Mouse (Mus musculus) R1 (cell line): Measurements from ENCODE around the gene Rom1.

Source experiments
- DNase-seq: peaks from one replicate; pipeline ENCODE4 v3.0.0-alpha.2; 2018; ENCODE audit warnings: low read depth, low spot score

Rom1 gene

DNA sequence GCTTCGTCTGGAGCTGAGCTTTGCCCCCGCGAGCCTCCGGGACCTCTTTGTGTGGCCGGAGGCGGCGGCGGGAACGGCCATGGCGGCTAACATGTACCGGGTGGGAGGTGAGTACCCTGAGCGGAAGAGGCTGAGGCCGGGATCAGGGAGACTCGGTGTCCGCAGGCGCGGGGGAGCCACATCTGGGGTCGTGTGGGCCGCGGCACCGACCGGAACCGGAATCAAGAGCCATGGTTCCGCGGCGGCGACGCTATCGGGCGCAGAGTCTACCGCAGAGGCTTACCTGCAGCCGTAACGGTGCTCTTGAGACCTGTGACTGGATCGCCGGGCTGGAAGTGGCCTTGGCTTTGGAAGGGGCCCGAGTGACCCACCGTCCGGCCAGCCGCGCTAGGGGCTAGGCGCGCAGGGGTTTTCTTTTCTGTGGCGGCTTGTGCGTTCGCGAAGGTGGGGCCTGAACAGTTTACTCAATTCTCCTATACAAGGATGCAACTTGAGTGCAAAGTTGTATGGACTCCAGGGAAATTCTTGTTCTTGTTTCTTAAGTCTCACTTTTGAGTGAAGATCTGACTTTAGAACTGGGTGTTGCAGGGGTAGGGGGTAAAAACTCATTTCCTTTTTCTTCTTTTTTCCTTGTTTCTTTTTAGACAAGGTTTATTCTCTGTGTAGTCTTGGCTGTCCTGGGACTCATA lies 13.3 kb upstream of the Rom1 start:
- DNase-seq = peak; percentile 52

- DNase-seq = peak; percentile 97
Measured at GRCm38 (mm10) chr19:8941515-8942217, 12.5 kb upstream of the Rom1 start, which contains the start of gene Mta2. Mta2 (plus strand) TSS chr19:8941875.

GRCm38 (mm10) chr19:8941136-8941514 lies 12.0 kb upstream of the Rom1 start:
- no peak for DNase-seq

GRCm38 (mm10) chr19:8940526-8941133 lies 11.5 kb upstream of the Rom1 start:
- DNase-seq = peak; percentile 42

- no peak for DNase-seq
Measured at GRCm38 (mm10) chr19:8936736-8937135, 7.6 kb upstream of the Rom1 start.

DNA sequence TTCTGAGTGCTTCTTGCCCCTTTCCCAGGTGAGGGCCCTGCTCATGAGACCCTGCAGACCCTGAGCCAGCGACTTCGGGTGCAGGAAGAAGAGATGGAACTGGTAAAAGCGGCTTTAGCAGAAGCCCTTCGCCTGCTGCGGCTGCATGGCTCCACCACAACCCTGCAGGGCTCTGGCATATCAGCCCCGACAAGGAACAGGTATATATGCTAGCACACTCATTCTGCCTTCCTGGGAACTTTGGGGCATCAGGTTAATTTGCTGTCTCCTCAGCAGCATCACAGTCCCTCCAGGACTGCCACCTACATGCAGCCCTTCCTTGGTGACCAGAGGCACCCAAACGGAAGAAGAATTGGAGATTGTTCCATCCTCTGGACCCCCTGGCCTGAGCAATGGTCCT lies 1.6 kb upstream of the Rom1 start:
- DNase-seq = no peak

DNA sequence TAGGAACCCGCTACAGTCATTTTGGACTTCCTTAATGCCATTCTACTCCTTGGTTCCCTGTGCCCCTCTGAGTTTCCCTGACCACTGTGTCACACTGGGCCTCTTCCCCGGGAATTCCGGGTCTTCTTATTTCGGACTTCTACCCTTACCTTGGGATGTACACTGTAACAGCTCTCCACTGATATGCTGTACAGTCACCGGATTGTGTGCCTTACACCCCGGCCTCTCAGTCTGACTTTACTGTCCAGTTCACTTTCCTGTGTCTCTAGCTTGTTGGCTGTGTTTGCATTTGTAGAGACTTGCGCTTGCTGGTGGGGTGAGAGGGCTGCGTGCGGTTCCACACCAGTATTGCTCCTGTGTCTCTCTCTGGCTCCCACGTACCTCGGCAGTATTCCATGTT lies 961 bp upstream of the Rom1 start:
- no peak for DNase-seq

- DNase-seq = no peak
Measured at GRCm38 (mm10) chr19:8928689-8929223, 400 bp downstream of the Rom1 start.

GRCm38 (mm10) chr19:8927891-8928525 lies 1.1 kb downstream of the Rom1 start:
- DNase-seq = no peak

DNA sequence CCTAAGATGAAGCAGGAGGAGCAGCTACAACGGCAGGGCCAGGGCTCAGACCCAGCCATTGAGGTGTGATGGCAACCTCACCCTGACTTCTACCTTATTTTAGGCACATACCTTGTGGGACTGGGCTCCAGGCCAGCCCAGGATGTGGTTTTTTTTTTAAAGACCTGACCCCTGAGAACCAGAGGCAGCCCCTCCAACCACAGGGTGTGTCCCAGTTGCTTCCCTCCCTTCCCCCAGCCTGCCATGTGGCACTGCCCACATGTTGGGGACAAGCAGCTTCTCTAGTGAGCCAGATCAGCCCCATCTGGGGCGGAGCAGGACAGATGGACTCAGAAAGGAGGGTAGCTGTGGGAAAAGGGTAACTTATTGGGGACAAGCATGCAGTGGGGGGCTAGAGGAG lies 2.4 kb downstream of the Rom1 start:
- no peak for DNase-seq

GRCm38 (mm10) chr19:8921741-8922140 lies 7.4 kb downstream of the Rom1 start:
- no peak for DNase-seq

DNA sequence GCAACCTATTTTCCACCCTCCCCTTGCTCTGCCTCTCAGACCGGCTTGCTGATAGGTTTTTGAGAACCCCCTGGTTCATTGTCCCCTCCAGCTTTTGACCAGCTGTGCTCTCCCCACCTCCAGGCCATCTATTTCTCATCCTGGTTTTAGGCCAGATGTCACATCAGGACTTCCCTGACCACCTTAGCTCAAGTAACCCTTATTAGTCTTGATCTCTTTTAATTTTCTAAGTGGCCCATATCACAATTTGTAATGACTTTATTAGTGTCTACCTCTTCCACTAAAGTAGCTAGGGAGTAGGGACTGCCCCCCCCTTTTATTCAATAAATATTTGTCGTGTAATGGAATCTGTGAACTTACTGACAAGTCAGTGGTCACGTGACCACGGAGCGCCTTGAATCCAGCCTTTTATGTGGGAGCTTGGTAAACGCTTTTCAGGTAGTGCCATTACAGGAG lies 8.3 kb downstream of the Rom1 start:
- peak; percentile 76 for DNase-seq

DNA sequence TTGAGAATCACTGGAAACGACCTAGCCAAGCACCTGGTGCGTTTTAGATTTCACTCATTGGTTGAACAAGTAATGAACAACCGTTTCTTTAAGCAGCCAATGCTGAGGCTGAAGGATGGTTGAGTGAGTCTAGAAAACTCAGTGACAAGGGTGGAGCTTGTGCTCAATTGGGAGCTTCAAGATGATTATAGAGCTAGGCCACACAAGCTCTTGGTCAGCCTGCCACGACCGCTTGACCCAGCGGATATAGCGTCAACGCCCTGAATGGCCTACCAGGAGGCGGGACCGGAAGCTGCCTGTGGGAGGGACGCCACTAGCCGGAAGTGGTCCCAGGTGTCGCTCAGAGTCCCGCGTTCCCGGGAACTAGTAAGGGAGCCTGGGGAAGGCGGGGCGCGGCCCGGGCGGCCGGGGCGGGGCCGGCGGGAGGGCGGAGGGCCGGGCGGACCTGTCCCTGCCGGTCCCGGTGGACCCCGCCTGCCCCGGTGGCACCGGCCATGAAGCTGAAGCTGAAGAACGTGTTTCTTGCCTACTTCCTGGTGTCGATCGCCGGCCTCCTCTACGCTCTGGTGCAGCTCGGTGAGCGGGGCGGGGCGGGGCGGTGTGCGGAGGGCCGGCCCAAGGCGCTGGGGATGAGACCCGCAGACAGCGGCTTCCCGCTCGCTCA lies 9.0 kb downstream of the Rom1 start, which contains the start of gene B3gat3:
Gene B3gat3 (plus strand): TSS at position 302 of the 664 bp plus-strand sequence.
- peak; percentile 94 for DNase-seq

DNA sequence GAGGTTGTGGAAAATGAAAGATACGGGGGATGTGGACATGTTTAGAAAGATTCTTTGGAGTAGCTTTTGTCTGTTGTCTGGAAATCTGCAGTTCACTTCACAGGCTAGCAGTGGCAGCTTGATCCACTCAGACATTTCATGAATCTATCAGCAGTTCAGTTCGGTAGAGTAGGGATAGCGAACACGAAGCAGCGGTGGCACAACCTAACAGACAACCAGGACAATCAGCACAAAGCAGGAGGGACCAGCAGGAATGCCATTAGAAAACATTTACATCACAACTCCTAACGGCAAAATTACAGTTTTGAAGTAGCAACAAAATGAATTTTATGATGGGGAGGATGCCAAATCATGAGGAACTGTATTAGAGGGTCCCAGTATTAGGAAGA lies 9.5 kb downstream of the Rom1 start:
- DNase-seq = no peak

GRCm38 (mm10) chr19:8919000-8919399 lies 10.2 kb downstream of the Rom1 start:
- no peak for DNase-seq

DNA sequence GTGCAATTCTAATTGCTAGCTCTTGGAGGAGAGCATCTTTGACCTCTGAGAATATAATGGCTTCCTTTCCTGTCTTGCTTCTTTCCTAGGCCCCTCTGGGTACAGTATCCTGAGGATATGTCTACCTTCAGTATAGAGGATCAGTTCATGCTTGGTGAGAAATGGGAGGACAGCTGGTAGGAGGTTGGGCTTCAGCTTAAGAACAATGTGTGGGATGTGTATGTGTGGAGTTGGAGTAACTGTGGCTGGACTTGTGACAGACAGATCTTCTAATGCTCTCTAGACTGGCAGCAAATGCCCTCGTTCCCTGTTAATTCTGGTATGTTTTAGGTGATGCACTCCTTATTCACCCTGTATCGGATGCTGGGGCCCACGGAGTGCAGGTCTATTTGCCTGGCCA lies 14.9 kb downstream of the Rom1 start:
- no peak for DNase-seq

GRCm38 (mm10) chr19:8911810-8912209 lies 17.3 kb downstream of the Rom1 start:
- DNase-seq = no peak

GRCm38 (mm10) chr19:8908531-8908930 lies 20.6 kb downstream of the Rom1 start:
- no peak for DNase-seq

GRCm38 (mm10) chr19:8903412-8903811 lies 25.7 kb downstream of the Rom1 start:
- DNase-seq = no peak

DNA sequence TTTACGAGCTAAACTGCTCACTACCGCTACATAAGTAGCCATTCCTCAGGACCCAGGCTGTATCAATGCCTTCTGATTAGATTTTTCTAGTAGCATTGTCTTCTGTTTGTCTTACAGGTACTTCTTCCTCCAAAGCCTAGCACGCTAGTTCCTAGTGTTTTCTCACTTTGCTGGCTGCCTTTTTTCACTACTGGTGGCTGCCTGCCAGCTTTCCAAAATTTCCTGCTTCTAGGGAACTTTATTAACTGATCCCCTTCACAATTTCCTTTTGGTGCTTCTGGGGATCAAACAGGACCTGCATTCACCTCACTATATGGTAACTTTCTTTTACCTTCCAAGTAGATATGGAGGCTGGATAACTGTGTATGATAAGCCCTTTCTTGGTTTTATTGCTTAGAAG lies 30.1 kb downstream of the Rom1 start:
- DNase-seq = no peak

DNA sequence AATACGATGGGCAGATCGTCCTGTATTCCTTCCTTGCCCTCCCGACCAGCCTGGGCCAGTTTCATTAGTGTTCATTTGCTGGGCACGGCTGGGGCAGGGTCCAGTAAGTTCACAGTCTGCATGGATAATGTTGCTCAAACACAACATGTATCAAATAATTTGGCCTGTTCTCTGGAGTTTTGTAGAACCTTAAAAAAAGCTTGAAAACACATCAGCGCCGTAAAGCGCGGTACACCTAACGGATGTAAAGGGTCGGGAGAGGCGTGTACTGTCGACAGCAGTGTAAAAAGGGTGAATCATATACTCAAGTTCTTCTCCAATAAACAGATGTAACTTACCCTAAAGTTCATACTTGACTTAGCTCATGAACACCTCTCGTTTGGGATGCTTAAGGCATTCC lies 30.6 kb downstream of the Rom1 start:
- DNase-seq = no peak
